In the genomic region with DNA sequence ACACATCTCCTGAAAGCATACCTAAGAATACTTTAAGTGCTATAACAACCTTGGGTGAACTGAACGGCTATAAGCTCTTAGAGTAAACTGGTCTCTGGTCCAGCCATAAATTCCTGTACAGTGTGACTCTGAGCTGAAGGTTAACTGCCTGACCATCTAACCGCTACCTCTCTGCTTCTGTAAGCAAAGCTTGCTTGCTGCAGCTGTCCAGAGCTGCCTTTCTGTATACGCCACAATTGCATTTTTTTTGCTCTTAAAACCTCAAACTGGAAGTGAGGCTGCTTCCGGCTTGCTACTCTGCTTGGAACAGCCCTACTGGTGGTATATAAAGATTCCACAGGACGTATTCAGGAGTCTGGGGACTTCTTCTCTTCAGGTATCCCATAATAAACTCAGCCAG, we compare ENCODE assay signal across 9 mouse cellular contexts. TPM values are rescaled to one million over a fixed set of nuclear protein-coding genes. Genes with fewer than 3 reads are reported as not detected.
A peak's percentile ranks its signal among the peaks of the same experiment; 100 is the strongest.
DNase-seq lines count a peak whose midpoint lies in the region; ATAC-seq and TF ChIP-seq lines count a peak whose summit lies in the region.
"Had no signal": no experiment of that assay in that cellular context is flagged by ENCODE, and none has a peak within 500 bp of the region (broad histone marks: within the 10 kb centered on the region; RNA-seq: fewer than 3 reads in every experiment).

No protein-coding gene starts in this region.

- 87% methylated on average over 5 of the region's 5 CpGs for WGBS in heart, embryonic 10.5 days
- 82% methylated on average over 5 of the region's 5 CpGs for WGBS in heart, embryonic 11.5 days (ENCODE audit: insufficient replicate concordance)
- 69% methylated on average over 5 of the region's 5 CpGs for WGBS in lung, embryonic 16.5 days
- 51% methylated on average over 5 of the region's 5 CpGs for WGBS in intestine, embryonic 15.5 days
- 4% methylated on average over 5 of the region's 5 CpGs for WGBS in thymus, adult 2 months

- no peak for TF ChIP-seq POLR2A in thymus, adult 2 months (IDR thresholded peaks at IDR 0.05; ENCODE audit: control insufficient read depth, extremely low read depth, insufficient read depth, low read length, poor library complexity)

- no peak for DNase-seq in heart, embryonic 10.5 days (ENCODE audit: low spot score)
- no peak for DNase-seq in lung, adult 18-20 months
- DNase-seq in thymus, adult 2 months, result peak; percentile 61
- DNase-seq in cerebellum, adult 9-10 months, result no peak
- no peak for DNase-seq in adrenal gland, adult 18-20 months (ENCODE audit: low spot score in 2 of 2)

- peaks cover 35% of the 10 kb centered on the region for H3K4me1 ChIP-seq in heart, embryonic 10.5 days
- peaks cover 16% of the 10 kb centered on the region for H3K4me1 ChIP-seq in heart, embryonic 11.5 days (ENCODE audit: control insufficient read depth, insufficient read depth, low read length)
- peaks cover 28% of the 10 kb centered on the region for H3K4me1 ChIP-seq in lung, embryonic 16.5 days (replicated peaks; ENCODE audit: control insufficient read depth, insufficient read depth, low read length)
- peaks cover 31% of the 10 kb centered on the region for H3K4me1 ChIP-seq in intestine, embryonic 15.5 days (replicated peaks)
- peaks cover 36% of the 10 kb centered on the region for H3K4me1 ChIP-seq in thymus, adult 2 months (replicated peaks; ENCODE audit: control insufficient read depth, insufficient read depth, low read length)

- peak overlapping the region; percentile 71 for H3K27ac ChIP-seq in heart, embryonic 10.5 days
- no peak overlapping the region for H3K27ac ChIP-seq in heart, embryonic 11.5 days (ENCODE audit: low read depth, low read length)
- H3K27ac ChIP-seq in lung, embryonic 16.5 days (ENCODE audit: low read length), result peak overlapping the region; percentile 99
- H3K27ac ChIP-seq in intestine, embryonic 15.5 days, result peak overlapping the region; percentile 74; the same call in 1 of the 2 replicates
- H3K27ac ChIP-seq in thymus, adult 2 months (ENCODE audit: control insufficient read depth, insufficient read depth, low read length), result peak overlapping the region; percentile 97

- no peaks in the 10 kb centered on the region for H3K27me3 ChIP-seq in heart, embryonic 10.5 days (ENCODE audit: insufficient read depth, poor library complexity, severe bottlenecking)
- no peaks in the 10 kb centered on the region for H3K27me3 ChIP-seq in heart, embryonic 11.5 days (ENCODE audit: control insufficient read depth, insufficient read depth, low read length)
- H3K27me3 ChIP-seq in lung, embryonic 16.5 days (ENCODE audit: control insufficient read depth, insufficient read depth, low read depth, low read length), result no peaks in the 10 kb centered on the region
- no peaks in the 10 kb centered on the region for H3K27me3 ChIP-seq in intestine, embryonic 15.5 days (replicated peaks)
- H3K27me3 ChIP-seq in thymus, adult 2 months (ENCODE audit: control insufficient read depth, insufficient read depth, low read length), result no peaks in the 10 kb centered on the region

- no peak for ATAC-seq in heart, embryonic 11.5 days (replicated peaks; ENCODE audit: insufficient number of reproducible peaks, low FRiP score, low TSS enrichment)
- no peak for ATAC-seq in lung, embryonic 16.5 days (ENCODE audit: low read depth)
- ATAC-seq in intestine, embryonic 15.5 days, result no peak

- 0 out of 2 replicates have a peak overlapping the region, but pooled peaks have one; percentile 15 for H3K4me3 ChIP-seq in heart, embryonic 10.5 days
- H3K4me3 ChIP-seq in heart, embryonic 11.5 days (ENCODE audit: low read depth, low read length), result no peak overlapping the region
- H3K4me3 ChIP-seq in lung, embryonic 16.5 days (ENCODE audit: low read length), result no peak overlapping the region
- no peak overlapping the region for H3K4me3 ChIP-seq in intestine, embryonic 15.5 days (replicated peaks)
- H3K4me3 ChIP-seq in thymus, adult 2 months (ENCODE audit: control insufficient read depth, insufficient read depth, low read length), result peak overlapping the region; percentile 29

- no peak overlapping the region for H3K4me2 ChIP-seq in heart, embryonic 11.5 days
- H3K4me2 ChIP-seq in lung, embryonic 16.5 days (ENCODE audit: low read depth, low read length), result no peak overlapping the region
- 0 out of 2 replicates have a peak overlapping the region, but pooled peaks have one; percentile 20 for H3K4me2 ChIP-seq in intestine, embryonic 15.5 days (replicated peaks)

- H3K36me3 ChIP-seq in heart, embryonic 10.5 days, result peaks cover 46% of the 10 kb centered on the region
- H3K36me3 ChIP-seq in heart, embryonic 11.5 days (ENCODE audit: control insufficient read depth, insufficient read depth, low read length), result peaks cover 15% of the 10 kb centered on the region; the same call in 1 of the 2 replicates
- H3K36me3 ChIP-seq in lung, embryonic 16.5 days (ENCODE audit: control insufficient read depth, insufficient read depth, low read length), result peaks cover 25% of the 10 kb centered on the region
- peaks cover 19% of the 10 kb centered on the region for H3K36me3 ChIP-seq in intestine, embryonic 15.5 days
- H3K36me3 ChIP-seq in thymus, adult 2 months (ENCODE audit: control insufficient read depth, insufficient read depth, low read length), result peaks cover 4% of the 10 kb centered on the region; the same call in 1 of the 2 replicates

- H3K9ac ChIP-seq in heart, embryonic 11.5 days (ENCODE audit: low read depth, low read length), result no peak overlapping the region
- peak overlapping the region; percentile 5; the same call in 1 of the 2 replicates for H3K9ac ChIP-seq in lung, embryonic 16.5 days (ENCODE audit: low read length)
- 0 out of 2 replicates have a peak overlapping the region, but pooled peaks have one; percentile 5 for H3K9ac ChIP-seq in intestine, embryonic 15.5 days

- no peaks in the 10 kb centered on the region for H3K9me3 ChIP-seq in heart, embryonic 10.5 days
- H3K9me3 ChIP-seq in heart, embryonic 11.5 days (replicated peaks; ENCODE audit: control insufficient read depth, low read length), result no peaks in the 10 kb centered on the region
- no peaks in the 10 kb centered on the region for H3K9me3 ChIP-seq in lung, embryonic 16.5 days (ENCODE audit: control insufficient read depth, low read length)
- no peaks in the 10 kb centered on the region for H3K9me3 ChIP-seq in intestine, embryonic 15.5 days

- no peak for TF ChIP-seq CTCF in thymus, adult 2 months (IDR thresholded peaks at IDR 0.05; ENCODE audit: borderline replicate concordance, control insufficient read depth, extremely low read depth, insufficient read depth, low read length, poor library complexity)

RNA-seq across cellular contexts. Expression of a gene that starts 0.8 kb away (rescaled TPM):
- polyA plus RNA-seq in heart, embryonic 10.5 days (2016; fragmentation: Nextera tagmentation; extraction: Ambion mirVana), result 6.5 and 10.1 TPM in 2 replicates
- 9.3 and 10.1 TPM in 2 replicates for polyA plus RNA-seq in heart, embryonic 11.5 days (2014; fragmentation: Nextera tagmentation; extraction: Ambion mirVana)
- 4.9 and 5.9 TPM in 2 replicates for polyA plus RNA-seq in lung, embryonic 16.5 days (2015; fragmentation: Nextera tagmentation; extraction: Ambion mirVana)
- polyA plus RNA-seq in intestine, embryonic 15.5 days (2015; fragmentation: Nextera tagmentation; extraction: Ambion mirVana), result 4.1 and 4.3 TPM in 2 replicates
- polyA plus RNA-seq in thymus, adult 2 months (2012; rRNA removed), result 7.9 TPM in 2 replicates
- total RNA-seq in adrenal gland, adult 18-20 months (2021), result 1 to 10 TPM; 4.7 to 5.3 TPM

RNA-seq across cellular contexts. Expression of a gene that starts 2.9 kb away (rescaled TPM):
- 8.4 and 10.4 TPM in 2 replicates for polyA plus RNA-seq in heart, embryonic 10.5 days (2016; fragmentation: Nextera tagmentation; extraction: Ambion mirVana)
- 2.3 and 4.9 TPM in 2 replicates for polyA plus RNA-seq in heart, embryonic 11.5 days (2014; fragmentation: Nextera tagmentation; extraction: Ambion mirVana)
- polyA plus RNA-seq in lung, embryonic 16.5 days (2015; fragmentation: Nextera tagmentation; extraction: Ambion mirVana), result 10.0 and 11.0 TPM in 2 replicates
- 9.9 and 11.0 TPM in 2 replicates for polyA plus RNA-seq in intestine, embryonic 15.5 days (2015; fragmentation: Nextera tagmentation; extraction: Ambion mirVana)
- 34.2 and 41.3 TPM in 2 replicates for polyA plus RNA-seq in thymus, adult 2 months (2012; rRNA removed)
- 10 to 100 TPM; 12.4 to 15.3 TPM for total RNA-seq in adrenal gland, adult 18-20 months (2021)

RNA-seq across cellular contexts. Expression of a gene that starts 8.9 kb away (rescaled TPM):
- polyA plus RNA-seq in heart, embryonic 10.5 days (2016; fragmentation: Nextera tagmentation; extraction: Ambion mirVana), result 367 and 489 TPM in 2 replicates
- polyA plus RNA-seq in heart, embryonic 11.5 days (2014; fragmentation: Nextera tagmentation; extraction: Ambion mirVana), result 317 and 318 TPM in 2 replicates
- 437 and 448 TPM in 2 replicates for polyA plus RNA-seq in lung, embryonic 16.5 days (2015; fragmentation: Nextera tagmentation; extraction: Ambion mirVana)
- polyA plus RNA-seq in intestine, embryonic 15.5 days (2015; fragmentation: Nextera tagmentation; extraction: Ambion mirVana), result 382 and 388 TPM in 2 replicates
- 778 and 831 TPM in 2 replicates for polyA plus RNA-seq in thymus, adult 2 months (2012; rRNA removed)
- 100 to 1,000 TPM; 195 to 213 TPM for total RNA-seq in adrenal gland, adult 18-20 months (2021)

RNA-seq across cellular contexts. Expression of a gene that starts 12.0 kb away (rescaled TPM):
- 0.30 TPM in 1 of 2 replicates, not detected in the other for polyA plus RNA-seq in heart, embryonic 10.5 days (2016; fragmentation: Nextera tagmentation; extraction: Ambion mirVana)
- polyA plus RNA-seq in heart, embryonic 11.5 days (2014; fragmentation: Nextera tagmentation; extraction: Ambion mirVana), result 0.44 TPM in 1 of 2 replicates, not detected in the other
- 1.2 TPM in 1 of 2 replicates, not detected in the other for polyA plus RNA-seq in lung, embryonic 16.5 days (2015; fragmentation: Nextera tagmentation; extraction: Ambion mirVana)
- polyA plus RNA-seq in intestine, embryonic 15.5 days (2015; fragmentation: Nextera tagmentation; extraction: Ambion mirVana), result 0.59 and 0.81 TPM in 2 replicates
- 0.29 TPM in 1 of 2 replicates, not detected in the other for polyA plus RNA-seq in thymus, adult 2 months (2012; rRNA removed)
- total RNA-seq in adrenal gland, adult 18-20 months (2021), result not detected
- total RNA-seq: gastrocnemius, postnatal 14 days had no signal

RNA-seq across cellular contexts. Expression of a gene that starts 27.5 kb away (rescaled TPM):
- not detected in 2 replicates for polyA plus RNA-seq in heart, embryonic 10.5 days (2016; fragmentation: Nextera tagmentation; extraction: Ambion mirVana)
- polyA plus RNA-seq in heart, embryonic 11.5 days (2014; fragmentation: Nextera tagmentation; extraction: Ambion mirVana), result not detected in 2 replicates
- polyA plus RNA-seq in lung, embryonic 16.5 days (2015; fragmentation: Nextera tagmentation; extraction: Ambion mirVana), result 0.30 TPM in 1 of 2 replicates, not detected in the other
- 1.1 TPM in 2 replicates for polyA plus RNA-seq in intestine, embryonic 15.5 days (2015; fragmentation: Nextera tagmentation; extraction: Ambion mirVana)
- 14.4 and 14.5 TPM in 2 replicates for polyA plus RNA-seq in thymus, adult 2 months (2012; rRNA removed)
- total RNA-seq in adrenal gland, adult 18-20 months (2021), result not detected

Comparison
In these comparisons a context has a peak if more than half of its experiments do, and no peak if none do; other contexts are left out.
1. H3K4me3 ChIP-seq: peak in heart, embryonic 10.5 days (single experiment) and thymus, adult 2 months (single experiment); none in heart, embryonic 11.5 days (single experiment), lung, embryonic 16.5 days (single experiment) and intestine, embryonic 15.5 days (single experiment).